Mouse (Mus musculus) intestine, embryonic 16.5 days (tissue): ENCODE measurements around the gene Cdk12. TPM values are rescaled to one million over a fixed set of nuclear protein-coding genes. Genes with fewer than 3 reads are reported as not detected.

Experiments
- ATAC-seq: fragments of 200-750 bp; cut with Nextera tagmentation; 2 replicates; pipeline ENCODE4 v1.8.0; 2017; ENCODE audit warnings: moderate TSS enrichment, moderate library complexity
- H3K27ac ChIP-seq: fragments of 300-500 bp; sonication (generic); 2 replicates; pipeline ENCODE4 v1.5.1; 2014; ENCODE audit warnings: mild to moderate bottlenecking, low read length
- H3K27me3 ChIP-seq: fragments of 300-500 bp; sonication (generic); replicated peaks from 2 replicates; pipeline ENCODE4 v1.6.1; 2014; ENCODE audit warnings: low read length, control low read depth, mixed read lengths; ENCODE audit not compliant: control insufficient read depth, insufficient read depth
- H3K36me3 ChIP-seq: fragments of 300-500 bp; sonication (generic); 2 replicates; pipeline ENCODE4 v1.6.1; 2014; ENCODE audit warnings: low read length, control low read depth; ENCODE audit not compliant: control insufficient read depth, insufficient read depth
- H3K4me1 ChIP-seq: fragments of 300-500 bp; sonication (generic); 2 replicates; pipeline ENCODE4 v1.6.1; 2014; ENCODE audit warnings: low read length, control low read depth, mixed read lengths; ENCODE audit not compliant: control insufficient read depth, insufficient read depth
- H3K4me2 ChIP-seq: fragments of 300-500 bp; sonication (generic); 2 replicates; pipeline ENCODE4 v1.6.1; 2014; ENCODE audit warnings: low read depth, low read length, control low read depth
- H3K4me3 ChIP-seq: fragments of 300-500 bp; sonication (generic); 2 replicates; pipeline ENCODE4 v1.5.1; 2014; ENCODE audit warnings: mild to moderate bottlenecking, low read length
- H3K9ac ChIP-seq: fragments of 300-500 bp; sonication (generic); 2 replicates; pipeline ENCODE4 v1.6.1; 2014; ENCODE audit warnings: low read depth, low read length
- H3K9me3 ChIP-seq: fragments of 300-500 bp; sonication (generic); 2 replicates; pipeline ENCODE4 v1.6.1; 2016; ENCODE audit warnings: low read length, control low read depth; ENCODE audit not compliant: control insufficient read depth
- WGBS: fragments of 180-500 bp; shearing (Covaris S2); extraction: QIAGEN DNeasy Blood & Tissue Kit; methylation state at CpG from one replicate; pipeline ENCODE4 v1.1.7; 2014; 5-methylcytosine and 5-hydroxymethylcytosine counted together
- microRNA-seq: library from miRNA; unstranded; fragments of <30 nt; microRNA quantifications from one replicate; pipeline ENCODE4, GENCODE M21; 2016
- polyA plus RNA-seq: library from polyadenylated mRNA; unstranded; fragments of >200 nt; fragmentation: Nextera tagmentation; extraction: Ambion mirVana; gene quantifications from 2 replicates; pipeline ENCODE4 v1.2.1, GENCODE M21; 2015

The Cdk12 gene
- polyA plus RNA-seq, 1 experiment from 2014 or later = 6.2 TPM

DNA sequence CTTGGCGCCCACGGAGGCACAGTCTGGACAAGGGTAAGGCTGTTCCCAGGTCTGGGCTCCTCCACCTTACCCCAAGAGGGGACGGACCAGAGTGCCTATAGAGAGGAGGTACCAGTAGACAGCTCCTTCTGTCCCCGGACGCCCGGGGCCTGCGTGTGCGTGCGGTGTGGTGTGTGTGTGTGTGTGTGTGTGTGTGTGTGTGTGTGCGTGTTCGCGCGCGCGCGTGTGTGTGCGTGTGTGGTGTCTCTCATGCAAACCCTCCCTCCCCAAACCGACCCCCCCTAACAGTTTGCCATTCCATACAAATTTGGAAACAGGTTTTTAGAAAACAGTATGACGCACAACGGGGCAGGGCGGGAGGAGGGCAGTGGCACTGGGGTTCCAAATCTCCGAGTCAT, 123.0 kb downstream of the Cdk12 start:
- no peak overlapping the region for H3K4me2 ChIP-seq
- WGBS = 1% methylated on average over 22 of the region's 22 CpGs
- no peak overlapping the region for H3K27ac ChIP-seq
- H3K4me3 ChIP-seq = no peak overlapping the region
- H3K27me3 ChIP-seq = peaks cover 98% of the 10 kb centered on the region
- H3K9ac ChIP-seq = no peak overlapping the region
- H3K4me1 ChIP-seq = peaks cover 20% of the 10 kb centered on the region
- no peaks in the 10 kb centered on the region for H3K36me3 ChIP-seq
- no peak for ATAC-seq
- no peaks in the 10 kb centered on the region for H3K9me3 ChIP-seq

DNA sequence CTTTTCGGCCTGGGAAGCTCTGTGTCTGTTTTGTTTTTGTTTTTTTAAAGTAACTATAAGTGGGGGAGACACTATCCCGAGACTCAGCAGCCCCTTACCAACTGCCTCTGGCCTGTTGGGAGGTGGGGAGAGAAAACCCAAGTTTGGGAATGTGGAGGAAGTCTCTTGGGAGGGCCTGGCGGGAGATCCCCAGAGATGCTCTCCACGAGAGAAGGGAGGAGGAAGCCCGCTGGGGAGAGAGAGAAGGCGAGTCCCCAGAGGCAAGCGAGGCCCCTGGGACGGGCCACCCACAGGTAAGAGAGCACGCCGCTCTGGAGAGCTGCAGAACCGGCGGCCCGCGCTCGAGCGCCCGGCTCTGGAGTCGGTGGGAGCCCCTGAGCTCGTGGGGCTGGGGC, 123.9 kb downstream of the Cdk12 start:
- no peak for ATAC-seq
- Histone ChIP-seq H3K4me3 (no peak overlapping the region), H3K36me3 (no peaks in the 10 kb centered on the region), H3K9ac (no peak overlapping the region), H3K27ac (no peak overlapping the region), H3K9me3 (no peaks in the 10 kb centered on the region), H3K4me2 (no peak overlapping the region), H3K4me1 (peaks cover 20% of the 10 kb centered on the region), H3K27me3 (peaks cover 94% of the 10 kb centered on the region)
- under 1% methylated on average over 12 of the region's 19 CpGs for WGBS

DNA sequence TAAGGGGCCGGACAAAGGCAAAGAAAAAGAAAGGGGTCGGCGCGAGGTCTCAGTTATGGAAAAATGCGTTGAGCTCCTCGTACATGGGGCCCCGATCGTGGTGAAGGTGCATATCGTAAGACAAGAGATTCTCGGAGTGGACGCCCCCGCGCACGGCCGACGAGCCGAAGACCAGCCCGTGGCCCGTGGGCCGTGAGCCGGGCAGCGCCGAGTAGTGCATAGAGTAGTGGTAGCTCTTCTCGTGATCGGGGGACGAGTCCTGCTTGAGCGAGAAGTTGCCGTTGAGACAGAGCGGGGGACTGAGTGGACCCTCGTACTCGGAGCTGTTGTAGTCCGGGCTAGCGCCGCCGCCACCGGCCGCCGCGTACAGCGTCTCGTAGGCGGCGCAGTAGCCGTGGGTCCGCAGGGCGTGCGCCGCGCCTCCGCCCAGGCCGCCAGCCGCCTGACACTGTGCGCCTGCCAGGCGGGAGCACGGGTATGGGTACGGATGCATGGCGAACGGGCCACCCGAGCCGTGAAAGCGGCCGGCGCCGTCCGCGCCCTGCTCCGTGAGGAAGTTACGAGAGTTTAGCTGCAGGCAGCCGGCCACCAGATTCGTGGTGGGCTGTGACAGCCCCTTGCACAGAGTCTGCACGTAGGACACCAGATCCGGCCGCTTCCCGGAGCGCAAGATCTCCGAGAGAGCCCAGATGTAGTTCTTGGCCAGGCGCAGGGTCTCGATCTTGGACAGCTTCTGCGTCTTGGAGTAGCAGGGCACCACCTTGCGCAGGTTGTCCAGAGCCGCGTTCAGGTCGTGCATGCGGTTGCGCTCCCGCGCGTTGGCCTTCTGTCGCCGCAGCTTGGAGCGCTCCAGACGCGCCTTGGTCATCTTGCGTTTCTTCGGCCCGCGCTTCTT, 124.5 kb downstream of the Cdk12 start:
- H3K27ac ChIP-seq = no peak overlapping the region
- H3K36me3 ChIP-seq = no peaks in the 10 kb centered on the region
- H3K27me3 ChIP-seq = peaks cover 94% of the 10 kb centered on the region
- H3K4me2 ChIP-seq = peak overlapping the region; percentile 43
- no peaks in the 10 kb centered on the region for H3K9me3 ChIP-seq
- H3K9ac ChIP-seq = no peak overlapping the region
- 1% methylated on average over 97 of the region's 97 CpGs for WGBS
- peaks cover 20% of the 10 kb centered on the region for H3K4me1 ChIP-seq
- H3K4me3 ChIP-seq = peak overlapping the region; percentile 36
- no peak for ATAC-seq

DNA sequence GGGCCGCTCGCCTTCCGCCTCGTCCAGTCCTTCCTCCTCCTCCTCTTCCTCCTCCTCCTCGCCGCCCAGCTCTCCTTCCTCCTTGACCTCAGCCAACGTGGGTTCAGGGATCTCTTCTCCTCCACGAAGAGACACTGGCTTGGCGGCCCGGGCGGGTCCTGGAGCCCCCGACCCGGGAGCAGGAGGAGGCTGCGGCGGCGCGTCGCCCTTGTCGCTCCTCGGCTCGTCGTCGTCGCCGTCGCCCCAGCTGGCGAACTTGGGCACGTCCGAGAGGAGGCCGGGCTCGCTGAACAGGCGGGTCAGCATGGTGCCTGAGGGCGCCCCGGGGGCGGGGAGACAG, 125.1 kb downstream of the Cdk12 start:
- Histone ChIP-seq H3K27me3 (peaks cover 93% of the 10 kb centered on the region), H3K9ac (no peak overlapping the region), H3K4me2 (peak overlapping the region; percentile 43), H3K36me3 (no peaks in the 10 kb centered on the region), H3K4me1 (peaks cover 20% of the 10 kb centered on the region), H3K4me3 (peak overlapping the region; percentile 36), H3K27ac (no peak overlapping the region), H3K9me3 (no peaks in the 10 kb centered on the region)
- ATAC-seq = no peak
- under 1% methylated on average over 29 of the region's 35 CpGs for WGBS

Small RNAs within 50 kb of the gene (microRNA-seq; reads per million reads assigned to microRNA genes)
- gene Gm27399 = not detected
- not detected for gene Mir5119

Other genes starting within 250 kb of the Cdk12 start
- gene Plxdc1, start 216.6 kb upstream of the Cdk12 start, polyA plus RNA-seq = 0.34 and 0.65 TPM in 2 replicates
- 9.0 and 9.9 TPM in 2 replicates for gene Arl5c, start 206.9 kb upstream of the Cdk12 start, polyA plus RNA-seq
- 5.1 TPM in 2 replicates for gene Cacnb1, start 180.0 kb upstream of the Cdk12 start, polyA plus RNA-seq
- 990 and 1,058 TPM in 2 replicates for gene Rpl19, start 176.3 kb upstream of the Cdk12 start, polyA plus RNA-seq
- gene Stac2, start 149.6 kb upstream of the Cdk12 start, polyA plus RNA-seq = 0.29 TPM in 2 replicates
- 12.8 TPM in 2 replicates for gene Fbxl20, start 52.7 kb upstream of the Cdk12 start, polyA plus RNA-seq
- gene Med1, start 9.8 kb upstream of the Cdk12 start, polyA plus RNA-seq = 50.3 and 52.4 TPM in 2 replicates
- 0.05 TPM in 1 of 2 replicates, not detected in the other for gene Neurod2, start 126.6 kb downstream of the Cdk12 start, polyA plus RNA-seq
- 91.7 and 92.3 TPM in 2 replicates for gene Ppp1r1b, start 145.3 kb downstream of the Cdk12 start, polyA plus RNA-seq
- gene Stard3, start 155.3 kb downstream of the Cdk12 start, polyA plus RNA-seq = 44.8 and 44.9 TPM in 2 replicates
- gene Tcap, start 180.8 kb downstream of the Cdk12 start, polyA plus RNA-seq = 0.28 TPM in 1 of 2 replicates, not detected in the other
- 0.16 TPM in 1 of 2 replicates, not detected in the other for gene Pnmt, start 183.4 kb downstream of the Cdk12 start, polyA plus RNA-seq
- gene Pgap3, start 197.4 kb downstream of the Cdk12 start, polyA plus RNA-seq = 19.5 and 20.4 TPM in 2 replicates
- 33.8 and 37.5 TPM in 2 replicates for gene Erbb2, start 209.4 kb downstream of the Cdk12 start, polyA plus RNA-seq
- 279 and 304 TPM in 2 replicates for gene Mien1, start 235.9 kb downstream of the Cdk12 start, polyA plus RNA-seq
- 87.1 and 87.3 TPM in 2 replicates for gene Grb7, start 243.3 kb downstream of the Cdk12 start, polyA plus RNA-seq